Mouse (Mus musculus): ENCODE measurements around the gene Dnah8.
A peak's percentile ranks its signal among the peaks of the same experiment; 100 is the strongest.

- TF ChIP-seq POLR2A (IDR thresholded peaks at IDR 0.05; ENCODE audit: insufficient read depth, low read depth, low read length) (peak; percentile 72), CTCF (IDR thresholded peaks at IDR 0.05; ENCODE audit: insufficient read depth, low read depth, low read length) (no peak)
Measured at GRCm38 (mm10) chr17:30575941-30576773, 48.0 kb upstream of the Dnah8 start, which contains the start of gene Btbd9.
